Mouse (Mus musculus) hindbrain, embryonic 14.5 days (tissue): ENCODE measurements around the gene Dhps. TPM values are rescaled to one million over a fixed set of nuclear protein-coding genes. Genes with fewer than 3 reads are reported as not detected.

Source experiments
- ATAC-seq: fragments of 200-750 bp; cut with Nextera tagmentation; 2 replicates; pipeline ENCODE4 v1.8.0; 2017; ENCODE audit warnings: moderate number of reproducible peaks, mild to moderate bottlenecking, moderate TSS enrichment, moderate library complexity; ENCODE audit not compliant: low FRiP score
- DNase-seq: peaks from one replicate; pipeline ENCODE4 v3.0.0-alpha.2; 2015; ENCODE audit warnings: low spot score
- H3K27ac ChIP-seq: fragments of 300-500 bp; sonication (generic); 2 replicates; pipeline ENCODE4 v1.5.1; 2014; ENCODE audit warnings: mild to moderate bottlenecking, moderate library complexity
- H3K27me3 ChIP-seq: fragments of 300-500 bp; sonication (generic); 2 replicates; pipeline ENCODE4 v1.6.1; 2014; ENCODE audit warnings: mild to moderate bottlenecking, low read length, mixed read lengths; ENCODE audit not compliant: control insufficient read depth, insufficient read depth
- H3K36me3 ChIP-seq: fragments of 300-500 bp; sonication (generic); replicated peaks from 2 replicates; pipeline ENCODE4 v1.6.1; 2014; ENCODE audit not compliant: control insufficient read depth, insufficient read depth
- H3K4me1 ChIP-seq: fragments of 300-500 bp; sonication (generic); replicated peaks from 2 replicates; pipeline ENCODE4 v1.6.1; 2014; ENCODE audit warnings: antibody characterized with exemption, low read length, mixed read lengths; ENCODE audit not compliant: control insufficient read depth, insufficient read depth
- H3K4me2 ChIP-seq: fragments of 300-500 bp; sonication (generic); replicated peaks from 2 replicates; pipeline ENCODE4 v1.6.1; 2014; ENCODE audit warnings: mild to moderate bottlenecking, moderate library complexity
- H3K4me3 ChIP-seq: fragments of 300-500 bp; sonication (generic); replicated peaks from 2 replicates; pipeline ENCODE4 v1.5.1; 2014; ENCODE audit warnings: mild to moderate bottlenecking, low read length
- H3K9ac ChIP-seq: fragments of 300-500 bp; sonication (generic); 2 replicates; pipeline ENCODE4 v1.6.1; 2014
- H3K9me3 ChIP-seq: fragments of 300-500 bp; sonication (generic); 2 replicates; pipeline ENCODE4 v1.6.1; 2016; ENCODE audit warnings: low read length; ENCODE audit not compliant: control insufficient read depth
- WGBS: fragments of 180-500 bp; shearing (Covaris S2); extraction: QIAGEN DNeasy Blood & Tissue Kit; methylation state at CpG from one replicate; pipeline ENCODE4 v1.1.7; 2014; 5-methylcytosine and 5-hydroxymethylcytosine counted together
- polyA plus RNA-seq: library from polyadenylated mRNA; unstranded; fragments of >200 nt; fragmentation: Nextera tagmentation; extraction: Ambion mirVana; gene quantifications from 2 replicates; pipeline ENCODE4 v1.2.1, GENCODE M21; 2014

Gene Dhps
- polyA plus RNA-seq, result 105 and 113 TPM in 2 replicates

DNA sequence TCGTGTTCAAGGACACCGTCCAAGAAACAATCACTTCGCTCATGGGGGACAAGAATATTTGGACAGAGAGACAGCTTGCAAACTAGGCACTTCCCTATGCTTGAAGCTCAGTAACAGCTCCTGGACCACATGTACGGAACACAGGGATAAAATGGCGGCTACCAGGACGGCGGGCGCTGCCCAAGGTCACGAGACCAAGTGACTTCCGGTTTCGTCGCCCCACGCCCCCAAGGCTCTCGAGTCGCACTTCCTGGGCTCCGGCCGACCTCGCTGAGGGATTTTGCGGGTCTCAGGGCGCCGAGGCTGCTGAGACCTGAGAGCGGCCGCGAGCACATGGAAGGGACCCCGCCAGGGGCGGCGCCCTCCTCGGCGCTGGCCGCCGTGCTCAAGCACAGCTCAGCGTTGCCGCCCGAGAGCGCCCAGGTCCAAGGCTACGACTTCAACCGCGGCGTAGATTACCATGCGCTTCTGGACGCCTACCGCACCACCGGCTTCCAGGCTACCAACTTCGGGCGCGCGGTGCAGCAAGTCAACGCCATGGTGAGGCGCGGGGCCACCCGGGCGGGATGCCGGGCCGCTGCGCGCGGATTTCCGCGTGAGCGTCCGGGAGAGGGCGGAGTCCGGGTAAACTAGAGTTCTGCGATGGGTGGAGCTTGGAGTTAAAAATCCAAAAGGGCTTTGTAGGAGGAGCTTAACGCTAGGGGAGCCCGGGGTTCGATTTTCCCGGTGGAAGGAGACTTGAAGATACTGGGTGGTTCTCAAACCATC is at the start of gene Dhps:
Gene Dhps, plus strand, starts transcription at position 244 of the 768 bp plus-strand sequence.
- peak; percentile 91 for DNase-seq
- Histone ChIP-seq H3K27me3 (no peaks in the 10 kb centered on the region), H3K27ac (peak within 1 kb of the TSS; percentile 86), H3K4me3 (peak within 1 kb of the TSS; percentile 83), H3K9ac (peak within 1 kb of the TSS; percentile 79), H3K4me2 (peak within 1 kb of the TSS; percentile 72), H3K36me3 (peaks cover 60% of the 10 kb centered on the region), H3K4me1 (peaks cover 15% of the 10 kb centered on the region), H3K9me3 (no peaks in the 10 kb centered on the region)
- WGBS, result under 1% methylated on average over 68 of the region's 68 CpGs
- ATAC-seq, result peak; percentile 89

DNA sequence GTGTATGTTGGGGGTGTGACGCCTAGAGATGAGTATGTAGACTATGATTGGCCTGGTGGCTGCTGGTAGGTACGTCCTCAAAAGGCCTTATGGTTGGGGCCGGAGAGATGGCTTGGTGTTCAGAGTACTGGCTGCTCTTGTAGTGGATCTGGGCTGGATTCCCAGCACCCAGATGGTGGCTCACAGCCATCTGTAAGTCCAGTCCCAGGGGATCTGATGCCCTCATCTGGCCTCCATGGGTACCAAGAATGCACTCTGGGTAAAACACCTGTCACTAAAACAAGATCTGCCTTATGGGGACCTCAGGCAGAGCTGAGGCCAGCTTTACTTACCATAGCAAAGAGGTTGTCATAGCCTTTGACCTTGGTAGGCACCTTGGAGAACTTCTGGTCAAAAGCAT is 47.7 kb upstream of the Dhps start:
- 91% methylated on average over 3 of the region's 3 CpGs for WGBS
- Histone ChIP-seq H3K4me2 (peak overlapping the region; percentile 86), H3K4me3 (peak overlapping the region; percentile 88; the same call in 1 of the 2 replicates), H3K9ac (0 out of 2 replicates have a peak overlapping the region, but pooled peaks have one; percentile 83), H3K36me3 (peaks cover 53% of the 10 kb centered on the region), H3K27ac (no peak overlapping the region), H3K4me1 (peaks cover 29% of the 10 kb centered on the region), H3K27me3 (no peaks in the 10 kb centered on the region), H3K9me3 (no peaks in the 10 kb centered on the region)
- DNase-seq (no peak), ATAC-seq (no peak)

DNA sequence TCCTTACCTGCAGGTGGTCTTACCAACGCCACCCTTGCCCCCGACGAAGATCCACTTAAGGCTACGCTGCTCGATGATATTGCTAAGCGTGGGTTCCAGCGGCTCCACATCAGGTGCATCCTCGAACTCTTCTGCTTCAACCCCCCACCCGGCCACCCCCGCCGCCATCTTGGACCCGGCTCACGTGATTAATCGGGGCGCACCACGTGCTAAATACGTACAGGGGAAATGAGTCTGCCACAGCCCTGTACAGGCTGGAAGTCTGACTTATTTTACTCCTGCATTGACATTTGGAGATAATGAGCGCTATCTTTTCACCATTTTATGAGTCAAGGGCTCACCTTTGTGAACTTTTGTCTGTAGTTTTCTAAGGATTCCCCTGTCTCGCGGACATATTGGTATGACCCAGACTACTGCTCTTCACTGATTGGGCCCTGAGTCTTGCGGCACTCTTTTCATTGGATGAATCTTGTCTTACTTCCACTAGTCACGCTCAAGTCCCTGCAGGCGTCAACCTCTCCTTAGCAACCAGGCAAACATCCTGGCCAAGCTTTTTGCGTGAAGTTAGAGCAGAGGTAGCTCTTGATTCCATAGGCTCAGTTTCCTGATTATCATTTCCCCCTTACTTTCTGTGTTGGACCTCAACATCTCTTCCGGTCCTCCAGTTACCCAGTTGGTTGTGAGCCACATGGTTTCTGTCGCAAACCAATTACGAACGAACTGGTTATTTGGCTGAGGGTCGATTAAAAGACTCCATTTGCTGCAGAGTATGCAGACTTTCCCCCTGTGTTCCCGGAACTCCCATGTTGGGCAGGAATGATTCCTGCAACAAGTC is 46.2 kb upstream of the Dhps start, which contains the start of gene Asna1:
Gene Asna1, minus strand, starts transcription at position 184 of the 835 bp plus-strand sequence.
- Histone ChIP-seq H3K36me3 (peaks cover 45% of the 10 kb centered on the region), H3K4me2 (peak within 1 kb of the TSS; percentile 86), H3K4me1 (peaks cover 33% of the 10 kb centered on the region), H3K9me3 (no peaks in the 10 kb centered on the region), H3K9ac (peak within 1 kb of the TSS; percentile 83), H3K27me3 (no peaks in the 10 kb centered on the region), H3K4me3 (peak within 1 kb of the TSS; percentile 88), H3K27ac (peak within 1 kb of the TSS; percentile 69)
- WGBS, result 8% methylated on average over 30 of the region's 30 CpGs
- ATAC-seq (peak; percentile 89), DNase-seq (peak; percentile 89)

DNA sequence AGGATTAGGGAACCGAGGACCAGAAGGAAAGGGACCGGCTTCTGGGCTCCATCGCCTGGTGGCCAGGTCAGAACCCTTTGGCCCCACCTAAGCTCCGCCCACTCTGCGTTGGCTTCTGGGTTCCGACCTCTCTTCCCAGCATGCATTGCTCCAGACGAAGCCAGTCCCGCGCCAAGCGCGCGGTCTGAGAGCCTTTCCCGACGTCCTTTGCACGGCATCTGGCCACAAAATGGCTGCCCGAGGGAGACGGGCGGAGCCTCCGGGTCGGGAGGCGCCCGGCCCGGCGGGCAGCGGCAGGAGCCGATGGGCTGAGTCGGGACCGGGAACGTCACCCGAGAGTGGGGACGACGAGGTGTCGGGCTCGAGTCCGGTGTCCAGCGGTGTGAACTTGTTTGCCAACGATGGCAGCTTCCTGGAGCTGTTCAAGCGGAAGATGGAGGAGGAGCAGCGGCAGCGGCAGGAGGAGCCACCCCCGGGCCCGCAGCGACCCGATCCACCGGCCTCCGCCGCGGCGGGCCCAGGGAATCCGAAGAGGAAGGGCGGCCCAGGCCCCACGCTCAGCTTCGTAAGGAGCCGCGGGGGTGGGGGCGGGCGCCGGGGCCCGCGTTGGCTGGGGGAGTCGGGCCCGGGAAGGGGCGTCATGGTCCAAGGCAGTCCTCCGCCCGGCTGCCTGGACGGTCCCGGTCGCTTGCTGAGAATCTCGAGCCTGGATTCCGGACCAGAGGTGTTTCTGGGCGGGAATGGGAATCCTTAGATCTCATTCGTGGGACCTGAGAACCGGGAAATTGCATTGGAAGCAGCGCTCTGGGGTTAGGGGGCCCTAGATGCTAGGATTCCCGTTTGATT is 44.7 kb upstream of the Dhps start, which contains the start of gene Trir:
Gene Trir, plus strand, starts transcription at position 154 of the 846 bp plus-strand sequence.
- DNase-seq (peak; percentile 95), ATAC-seq (peak; percentile 79)
- no peaks in the 10 kb centered on the region for H3K27me3 ChIP-seq
- peak within 1 kb of the TSS; percentile 100 for H3K4me3 ChIP-seq
- WGBS, result under 1% methylated on average over 70 of the region's 75 CpGs
- peak within 1 kb of the TSS; percentile 100 for H3K9ac ChIP-seq
- peaks cover 33% of the 10 kb centered on the region for H3K4me1 ChIP-seq
- peaks cover 45% of the 10 kb centered on the region for H3K36me3 ChIP-seq
- peak within 1 kb of the TSS; percentile 91 for H3K27ac ChIP-seq
- H3K9me3 ChIP-seq, result no peaks in the 10 kb centered on the region
- peak within 1 kb of the TSS; percentile 86 for H3K4me2 ChIP-seq

DNA sequence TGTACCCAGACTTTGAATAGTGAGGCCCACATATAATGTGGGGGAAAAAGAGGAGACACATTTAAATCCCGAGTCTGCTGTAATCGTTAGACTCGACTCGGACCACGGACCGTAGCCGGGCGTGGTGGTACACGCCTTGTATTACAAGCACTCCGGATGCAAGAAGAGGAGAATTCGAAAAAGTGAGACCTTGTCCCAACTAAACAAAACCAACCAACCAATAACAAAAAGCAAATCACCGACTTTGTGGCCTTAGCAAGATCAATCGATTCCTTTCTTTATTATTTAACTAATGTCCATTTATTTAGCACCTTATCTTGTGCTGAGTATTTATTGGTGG is 44.1 kb upstream of the Dhps start:
- ATAC-seq (no peak), DNase-seq (no peak)
- Histone ChIP-seq H3K4me3 (peak overlapping the region; percentile 100), H3K9me3 (no peaks in the 10 kb centered on the region), H3K4me2 (peak overlapping the region; percentile 86), H3K36me3 (peaks cover 45% of the 10 kb centered on the region), H3K4me1 (peaks cover 33% of the 10 kb centered on the region), H3K9ac (peak overlapping the region; percentile 100), H3K27ac (peak overlapping the region; percentile 91), H3K27me3 (no peaks in the 10 kb centered on the region)
- WGBS, result 2% methylated on average over 13 of the region's 13 CpGs

DNA sequence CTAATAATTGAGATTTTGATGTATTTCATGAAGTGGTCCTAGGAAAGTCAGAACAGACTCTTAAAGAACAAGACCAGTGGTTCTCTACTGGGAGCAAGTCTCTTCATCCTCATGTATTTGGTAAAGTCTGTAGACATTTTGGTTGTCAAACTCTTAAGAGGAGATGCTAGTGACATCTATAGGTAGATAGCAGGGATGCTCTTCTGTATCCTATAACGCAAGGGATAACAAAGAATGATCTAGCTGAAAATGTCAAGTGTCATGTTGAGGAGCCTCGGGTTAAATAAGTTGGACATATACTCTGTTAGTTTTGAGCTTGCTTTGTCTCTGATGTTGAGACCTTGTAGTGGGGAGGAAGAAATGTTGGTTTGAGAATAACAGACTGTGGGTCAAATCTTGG is 43.6 kb upstream of the Dhps start:
- Histone ChIP-seq H3K9me3 (no peaks in the 10 kb centered on the region), H3K27ac (no peak overlapping the region; the same call in 1 of the 2 replicates), H3K4me1 (peaks cover 33% of the 10 kb centered on the region), H3K27me3 (no peaks in the 10 kb centered on the region), H3K4me2 (peak overlapping the region; percentile 86), H3K4me3 (peak overlapping the region; percentile 100), H3K36me3 (peaks cover 45% of the 10 kb centered on the region), H3K9ac (peak overlapping the region; percentile 100)
- peak; percentile 32 for DNase-seq
- 16% methylated on average over 2 of the region's 2 CpGs for WGBS
- ATAC-seq, result no peak

DNA sequence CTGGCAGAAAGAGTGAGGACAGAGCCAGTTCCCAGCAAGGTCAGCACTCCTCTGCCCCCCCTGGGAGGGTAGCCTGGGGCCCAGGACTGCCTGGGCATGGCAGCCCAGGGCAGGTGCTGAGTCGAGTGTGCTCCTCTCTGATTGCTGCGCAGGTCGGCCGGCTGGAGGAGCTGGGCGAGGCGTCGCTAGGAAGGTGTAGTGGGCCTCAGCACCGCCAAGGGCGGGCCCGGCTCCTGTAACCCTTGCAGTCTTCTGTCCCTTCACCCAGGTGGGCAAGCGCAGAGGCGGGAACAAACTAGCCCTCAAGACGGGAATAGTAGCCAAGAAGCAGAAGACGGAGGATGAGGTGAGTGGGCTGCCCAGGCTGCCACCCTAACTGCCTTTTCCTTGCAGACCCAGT is 42.3 kb upstream of the Dhps start:
- 92% methylated on average over 14 of the region's 14 CpGs for WGBS
- Histone ChIP-seq H3K4me3 (no peak overlapping the region), H3K27ac (no peak overlapping the region), H3K36me3 (peaks cover 38% of the 10 kb centered on the region), H3K9me3 (no peaks in the 10 kb centered on the region), H3K9ac (peak overlapping the region; percentile 100; the same call in 1 of the 2 replicates), H3K4me1 (peaks cover 28% of the 10 kb centered on the region), H3K27me3 (no peaks in the 10 kb centered on the region), H3K4me2 (peak overlapping the region; percentile 86)
- DNase-seq (no peak), ATAC-seq (no peak)

DNA sequence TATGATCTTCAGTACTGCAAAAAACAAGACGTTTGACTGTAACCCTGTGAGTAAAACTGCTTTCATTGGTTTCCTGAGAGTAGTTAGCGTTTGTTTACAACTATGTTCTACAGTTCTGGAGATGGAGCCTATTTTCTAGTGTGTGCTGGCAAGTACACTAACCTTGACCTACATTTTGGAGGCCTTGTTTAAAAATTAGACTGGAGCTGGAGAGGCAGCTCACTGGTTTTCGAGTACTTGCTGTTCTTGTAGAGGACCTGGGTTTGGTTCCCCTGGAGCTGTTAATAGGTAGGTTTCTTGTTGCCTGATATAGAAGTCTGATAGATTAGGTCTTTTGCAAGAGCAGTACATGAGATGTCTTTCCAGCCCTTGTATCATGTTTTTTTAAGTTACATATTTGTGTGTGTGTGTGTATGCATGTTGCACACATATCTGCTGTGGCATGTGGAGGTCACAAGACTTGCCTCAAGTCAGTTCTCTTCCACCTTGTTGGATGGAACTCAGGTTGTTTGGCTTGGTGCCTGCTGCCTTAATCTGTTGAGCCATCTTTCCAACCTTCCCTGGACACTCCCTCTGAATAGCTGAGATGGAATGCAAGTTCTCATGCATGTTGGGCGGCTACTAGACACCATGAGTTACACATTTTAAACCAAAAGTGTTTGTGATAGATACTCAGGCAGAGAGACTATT is 38.8 kb upstream of the Dhps start:
- no peak overlapping the region for H3K4me3 ChIP-seq
- no peak overlapping the region for H3K27ac ChIP-seq
- WGBS, result 89% methylated on average over 4 of the region's 4 CpGs
- peaks cover 38% of the 10 kb centered on the region for H3K36me3 ChIP-seq
- no peaks in the 10 kb centered on the region for H3K9me3 ChIP-seq
- ATAC-seq (no peak), DNase-seq (no peak)
- H3K4me2 ChIP-seq, result no peak overlapping the region
- no peak overlapping the region for H3K9ac ChIP-seq
- peaks cover 28% of the 10 kb centered on the region for H3K4me1 ChIP-seq
- no peaks in the 10 kb centered on the region for H3K27me3 ChIP-seq
